Mouse (Mus musculus): ENCODE measurements around the gene Pacrg.

Pacrg gene

GRCm38 (mm10) chr17:10737966-10738365, 102.1 kb downstream of the Pacrg start:
- no peak for DNase-seq

- DNase-seq = no peak
Observed at GRCm38 (mm10) chr17:10734733-10735132, 105.4 kb downstream of the Pacrg start.

- DNase-seq = no peak
Observed at GRCm38 (mm10) chr17:10732303-10733048, 107.6 kb downstream of the Pacrg start.

GRCm38 (mm10) chr17:10724853-10725252, 115.3 kb downstream of the Pacrg start:
- DNase-seq = no peak

GRCm38 (mm10) chr17:10721562-10721961, 118.5 kb downstream of the Pacrg start:
- no peak for DNase-seq

- DNase-seq = no peak
Observed at GRCm38 (mm10) chr17:10717148-10717547, 123.0 kb downstream of the Pacrg start.

- no peak for DNase-seq
Observed at GRCm38 (mm10) chr17:10702781-10703180, 137.3 kb downstream of the Pacrg start.

- DNase-seq = no peak
Observed at GRCm38 (mm10) chr17:10698041-10698440, 142.1 kb downstream of the Pacrg start.

GRCm38 (mm10) chr17:10695421-10695820, 144.7 kb downstream of the Pacrg start:
- no peak for DNase-seq

GRCm38 (mm10) chr17:10677098-10677497, 163.0 kb downstream of the Pacrg start:
- no peak for DNase-seq

- no peak for DNase-seq
Observed at GRCm38 (mm10) chr17:10675536-10675935, 164.6 kb downstream of the Pacrg start.

- no peak for DNase-seq
Observed at GRCm38 (mm10) chr17:10675048-10675447, 165.1 kb downstream of the Pacrg start.

GRCm38 (mm10) chr17:10661294-10661693, 178.8 kb downstream of the Pacrg start:
- DNase-seq = no peak

- DNase-seq = no peak
Observed at GRCm38 (mm10) chr17:10643604-10644003, 196.5 kb downstream of the Pacrg start.

GRCm38 (mm10) chr17:10639816-10640215, 200.3 kb downstream of the Pacrg start:
- DNase-seq = no peak

- DNase-seq = no peak
Observed at GRCm38 (mm10) chr17:10635955-10636470, 204.1 kb downstream of the Pacrg start.

GRCm38 (mm10) chr17:10635470-10635869, 204.6 kb downstream of the Pacrg start:
- no peak for DNase-seq

- DNase-seq = no peak
Observed at GRCm38 (mm10) chr17:10635046-10635445, 205.1 kb downstream of the Pacrg start.

- DNase-seq = no peak
Observed at GRCm38 (mm10) chr17:10633769-10634168, 206.3 kb downstream of the Pacrg start.

- DNase-seq = no peak
Observed at GRCm38 (mm10) chr17:10628240-10628639, 211.9 kb downstream of the Pacrg start.

- no peak for DNase-seq
Observed at GRCm38 (mm10) chr17:10627476-10627875, 212.6 kb downstream of the Pacrg start.

GRCm38 (mm10) chr17:10626299-10627095, 213.6 kb downstream of the Pacrg start:
- DNase-seq = no peak

- no peak for DNase-seq
Observed at GRCm38 (mm10) chr17:10624699-10625424, 215.2 kb downstream of the Pacrg start.
